Mouse (Mus musculus): Measurements from ENCODE around the gene Srsf9.
"Not testable (repeated sequence)": the region's sequence is repeated elsewhere in the genome, so short reads cannot be mapped to it uniquely, and the experiment has no call there.

The Srsf9 gene

DNA sequence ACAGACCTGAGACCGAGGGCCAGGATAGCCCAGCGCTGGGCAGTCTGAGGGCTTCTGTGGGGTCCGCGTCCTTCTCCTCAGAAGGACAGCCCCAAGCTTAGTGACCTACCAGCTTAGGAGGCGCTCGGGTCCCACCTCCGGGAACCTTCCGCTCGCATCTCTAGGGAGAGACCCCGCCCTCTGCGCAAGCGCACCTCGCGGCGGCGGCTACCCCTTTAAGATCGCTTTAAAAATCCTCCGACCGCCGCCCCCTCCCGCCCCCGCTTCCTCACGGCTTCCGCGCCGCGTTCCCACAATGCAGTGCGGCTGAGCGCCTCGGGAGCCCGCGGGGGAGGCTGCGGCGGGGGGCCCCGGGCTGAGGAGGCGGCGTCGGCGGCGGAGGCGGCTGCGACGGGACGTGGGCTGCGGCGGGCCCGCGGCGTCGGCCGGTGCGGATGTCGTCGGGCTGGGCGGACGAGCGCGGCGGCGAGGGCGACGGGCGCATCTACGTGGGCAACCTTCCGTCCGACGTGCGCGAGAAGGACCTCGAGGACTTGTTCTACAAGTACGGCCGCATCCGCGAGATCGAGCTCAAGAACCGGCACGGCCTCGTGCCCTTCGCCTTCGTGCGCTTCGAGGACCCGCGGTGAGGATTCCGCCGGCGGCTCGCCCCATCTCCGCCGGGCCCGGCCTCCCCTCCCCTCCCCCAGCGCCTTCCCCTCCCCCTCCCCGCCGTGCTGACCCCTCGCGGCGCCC, at the start of gene Srsf9:
TSS of gene Srsf9 (plus strand) at position 303 of the 735 bp plus-strand sequence.
- peak; percentile 96 to 97 for DNase-seq (ENCODE audit: low spot score in 2 of 2)

DNA sequence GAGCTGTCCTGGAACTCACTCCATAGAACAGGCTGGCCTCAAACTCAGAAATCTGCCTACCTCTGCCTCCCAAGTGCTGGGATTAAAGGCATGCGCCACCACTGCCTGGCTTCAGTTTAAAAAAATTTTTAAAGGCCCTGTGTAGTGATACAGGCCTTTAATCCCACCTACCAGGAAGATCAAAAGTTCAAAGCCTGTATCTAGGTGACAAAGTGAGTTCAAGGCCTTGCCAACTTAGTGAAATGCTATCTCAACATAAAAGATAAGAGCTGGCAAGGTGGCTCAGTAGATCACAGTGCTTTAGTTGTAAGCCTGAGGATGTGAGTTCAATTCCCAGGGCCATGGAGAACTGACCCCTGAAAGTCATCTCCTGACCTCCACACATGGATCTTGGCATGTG, 48.9 kb upstream of the Srsf9 start:
- DNase-seq (ENCODE audit: low spot score in 2 of 2), result no peak

DNA sequence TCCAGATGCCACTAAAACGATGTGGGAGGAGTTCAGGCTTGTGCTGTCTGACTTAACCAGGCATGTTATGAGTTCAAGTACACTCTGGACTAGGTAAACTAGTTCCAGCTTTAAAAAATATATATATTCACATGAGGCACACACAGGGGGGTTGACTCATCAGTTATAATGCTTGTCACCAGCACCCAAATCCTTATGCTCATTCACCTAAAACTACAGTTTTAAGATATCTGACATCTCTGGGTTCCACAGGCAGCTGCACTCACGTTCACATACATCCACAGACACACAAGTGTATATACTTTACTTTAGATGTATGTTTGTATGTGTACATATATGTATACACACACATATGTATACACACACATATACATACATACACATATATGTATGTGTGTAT, 48.2 kb upstream of the Srsf9 start:
- DNase-seq (ENCODE audit: low spot score in 2 of 2), result no peak

DNA sequence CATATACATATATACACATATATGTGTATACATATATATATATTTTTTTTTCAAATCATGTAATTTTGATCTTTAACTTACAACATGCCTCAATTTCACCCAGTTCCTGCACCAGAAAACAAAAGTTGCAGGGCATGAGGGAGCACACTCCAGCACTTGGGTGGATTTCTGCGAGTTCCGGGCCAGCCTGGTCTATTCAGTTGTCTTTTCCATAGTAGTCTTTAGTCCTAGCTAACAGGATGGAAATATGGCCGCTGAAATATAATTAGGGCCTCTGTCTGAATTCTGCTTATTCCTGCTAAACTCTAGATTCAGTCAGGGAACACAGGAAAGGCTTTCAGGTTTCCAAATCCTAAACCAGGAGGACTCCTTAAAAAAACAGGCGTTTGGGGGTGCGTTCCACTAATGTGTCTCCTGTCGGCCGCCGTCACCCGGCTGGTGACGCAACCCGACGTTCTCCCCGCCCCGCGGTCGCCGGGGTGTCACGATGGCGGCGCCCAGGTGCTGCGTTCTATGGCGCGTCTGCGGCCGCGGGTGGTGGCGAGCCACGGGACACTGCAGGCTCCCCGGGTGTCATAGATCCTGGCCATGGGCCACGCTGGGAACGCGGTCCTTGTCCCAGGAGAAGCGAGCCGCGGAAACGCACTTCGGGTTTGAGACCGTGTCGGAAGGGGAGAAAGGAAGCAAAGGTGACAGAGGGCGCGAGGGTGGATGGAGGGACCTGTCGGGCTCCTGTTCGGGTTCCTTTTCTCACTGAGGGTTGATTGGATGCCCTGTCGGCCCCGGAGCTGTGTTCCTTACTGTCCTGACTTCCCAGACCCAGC, 47.5 kb upstream of the Srsf9 start, which contains the start of gene Coq5:
TSS of gene Coq5 (plus strand) at position 441 of the 824 bp plus-strand sequence.
- peak; percentile 92 to 94 for DNase-seq (ENCODE audit: low spot score in 2 of 2)

DNA sequence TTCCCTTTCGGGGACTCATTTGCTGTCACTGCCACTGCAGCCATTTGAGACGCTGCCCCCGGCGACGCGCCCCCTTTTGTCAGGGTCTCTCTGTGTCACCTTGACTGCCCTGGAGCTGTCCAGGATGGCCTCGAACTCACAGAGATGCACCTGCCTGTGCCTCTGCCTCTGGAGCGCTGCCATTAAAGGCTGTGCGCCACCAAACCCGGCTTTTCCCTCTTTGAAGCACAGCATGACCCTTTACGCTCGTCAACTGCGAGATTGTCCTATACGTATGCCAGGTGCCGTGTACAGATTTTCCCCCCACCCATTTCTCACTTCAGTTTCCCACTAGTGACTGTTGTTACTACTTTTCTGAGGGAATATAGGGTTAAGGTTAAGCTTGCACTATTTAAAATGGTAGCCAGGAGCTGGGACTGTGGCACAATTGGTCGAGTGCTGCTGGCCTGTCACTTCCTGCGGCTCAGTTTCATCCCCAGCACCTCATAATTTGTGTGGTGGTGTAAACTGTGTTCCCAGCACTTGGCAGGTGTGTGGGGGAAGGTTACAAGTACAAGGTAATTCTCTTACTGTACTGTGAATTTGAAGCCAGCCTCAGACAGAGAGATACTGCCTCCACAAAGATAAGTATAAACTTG, 46.8 kb upstream of the Srsf9 start:
- peak; percentile 42 to 55 for DNase-seq (ENCODE audit: low spot score in 2 of 2)

DNA sequence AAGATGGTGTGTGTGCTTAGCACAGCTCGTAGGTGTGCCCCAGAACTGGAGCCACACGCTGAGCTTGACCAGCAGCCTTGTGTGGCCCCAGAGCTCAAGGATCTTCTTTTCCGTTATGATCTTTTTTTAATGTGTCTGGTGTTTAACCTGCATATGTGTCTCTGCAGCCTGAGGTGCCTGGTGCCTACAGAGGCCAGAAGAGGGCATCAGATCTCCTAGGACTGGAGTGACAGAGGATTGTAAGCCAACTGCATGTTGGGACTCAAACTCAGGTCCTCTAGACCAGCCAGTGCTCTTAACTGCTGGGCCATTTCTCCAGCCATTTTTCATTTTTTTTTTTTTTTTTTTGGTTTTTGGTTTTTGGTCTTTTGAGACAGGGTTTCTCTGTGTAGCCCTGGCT, 42.2 kb upstream of the Srsf9 start:
- DNase-seq (ENCODE audit: low spot score in 2 of 2), result no peak

DNA sequence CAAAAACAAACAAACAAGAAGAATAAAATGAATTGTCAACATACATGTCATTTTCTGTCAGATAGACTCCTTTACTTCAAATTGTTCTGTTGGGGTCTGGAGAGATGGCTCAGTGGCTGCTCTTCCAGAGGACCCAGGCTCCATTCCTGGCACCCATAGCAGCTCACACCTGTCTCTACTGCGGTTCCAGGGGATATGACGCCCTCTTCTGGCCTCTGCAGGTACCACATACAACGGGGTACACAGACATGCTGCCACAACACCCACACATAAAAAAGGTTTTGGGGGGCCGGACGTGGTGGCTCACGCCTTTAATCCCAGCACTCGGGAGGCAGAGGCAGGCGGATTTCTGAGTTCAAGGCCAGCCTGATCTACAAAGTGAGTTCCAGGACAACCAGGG, 32.8 kb upstream of the Srsf9 start:
- no peak for DNase-seq (ENCODE audit: low spot score in 2 of 2)

DNA sequence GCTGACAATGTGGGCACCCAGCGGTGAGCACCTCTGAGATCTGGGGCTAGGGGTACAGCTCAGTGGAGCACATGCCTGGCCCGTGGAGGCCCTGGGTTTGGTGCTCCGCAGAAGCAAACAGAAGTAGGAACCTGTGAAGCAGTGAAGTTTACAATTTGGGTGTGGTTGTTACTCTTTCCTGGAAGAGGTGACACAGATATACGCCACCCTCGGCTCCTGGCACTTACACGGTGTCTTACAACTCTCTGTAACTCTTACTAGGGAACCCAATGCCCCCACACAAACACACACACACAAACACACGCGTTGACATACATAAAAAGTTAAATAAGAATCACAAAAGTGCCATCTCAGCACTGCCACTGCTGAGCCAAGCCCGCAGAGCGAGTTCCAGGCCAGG, 30.6 kb upstream of the Srsf9 start:
- DNase-seq (ENCODE audit: low spot score in 2 of 2), result no peak

DNA sequence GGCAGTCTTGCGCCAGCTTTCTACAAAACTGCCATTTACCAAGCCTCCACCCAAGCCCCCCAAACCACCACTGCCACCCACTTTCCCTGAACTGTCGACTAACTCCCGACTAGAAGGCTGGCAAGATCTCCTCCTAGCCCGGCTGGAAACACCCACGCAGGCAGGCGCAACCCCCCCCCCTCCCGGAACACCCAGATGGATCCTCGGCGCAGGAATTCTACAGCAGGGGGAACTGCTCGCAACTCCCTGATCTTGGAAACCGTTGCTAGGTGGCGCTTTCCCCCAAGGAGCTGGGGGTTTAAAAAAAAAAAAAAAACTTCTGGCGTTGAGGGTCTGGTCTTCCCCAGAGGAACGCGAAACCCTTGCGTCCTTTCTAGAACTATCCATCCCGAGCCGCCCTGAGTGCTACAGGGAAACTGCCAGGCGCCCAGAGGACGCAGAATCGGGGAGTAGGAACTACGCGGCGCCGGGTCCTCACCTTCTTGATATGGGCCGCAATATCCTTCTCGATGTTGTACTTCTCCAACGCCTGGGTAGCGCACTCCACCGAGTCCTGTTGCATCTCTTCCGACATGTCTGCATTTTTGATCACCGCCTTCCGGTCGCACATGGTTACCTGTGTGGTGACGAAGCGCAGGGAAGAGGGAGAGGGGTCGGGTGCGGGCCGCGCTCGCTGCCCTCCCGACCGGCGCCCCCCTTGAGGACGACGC, 26.8 kb upstream of the Srsf9 start:
- peak; percentile 86 for DNase-seq (ENCODE audit: low spot score in 2 of 2)

DNA sequence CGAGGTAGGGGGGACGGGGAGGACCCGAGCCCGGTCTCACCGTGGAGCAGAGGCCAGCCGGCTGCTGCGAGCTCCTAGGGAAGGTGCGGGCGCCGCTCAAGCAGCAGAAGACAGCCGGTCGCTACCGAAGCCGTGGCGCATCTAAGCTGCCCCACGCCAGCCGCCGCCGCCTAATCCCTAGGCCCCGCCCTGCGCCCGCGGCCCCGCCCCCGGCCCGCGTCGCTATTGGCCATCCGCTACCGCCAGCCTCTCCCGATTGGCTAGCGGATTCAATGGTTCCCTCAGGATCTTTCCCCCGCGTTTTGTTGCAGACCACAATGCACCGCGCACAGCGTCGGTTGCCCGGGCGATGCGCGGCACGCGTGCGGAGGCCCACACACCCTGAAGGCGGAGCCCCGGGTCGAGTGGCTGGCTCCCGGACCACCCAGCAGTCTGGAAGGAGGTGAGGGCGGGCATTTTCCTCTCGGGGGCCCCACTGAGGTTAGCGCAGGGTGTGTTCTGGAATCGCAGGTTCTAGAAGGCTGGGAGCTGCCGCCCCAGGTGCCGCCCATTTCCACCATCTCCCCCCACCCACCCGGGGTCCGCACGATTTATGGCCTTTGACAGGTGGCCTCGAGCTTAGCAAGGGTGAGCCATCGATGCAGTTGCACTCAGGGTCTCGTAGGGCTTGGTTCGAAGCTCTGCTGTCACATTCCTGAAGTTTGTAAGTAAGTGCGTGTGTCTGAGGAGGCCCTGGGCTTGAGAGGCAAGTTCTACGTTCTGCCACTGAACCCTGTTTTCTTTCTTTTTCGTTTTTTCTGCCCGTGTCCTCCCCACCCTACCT, 26.0 kb upstream of the Srsf9 start, which contains the start of gene Dynll1:
TSS of gene Dynll1 (minus strand) at position 208 of the 823 bp plus-strand sequence.
- DNase-seq (ENCODE audit: low spot score in 2 of 2), result peak; percentile 99

DNA sequence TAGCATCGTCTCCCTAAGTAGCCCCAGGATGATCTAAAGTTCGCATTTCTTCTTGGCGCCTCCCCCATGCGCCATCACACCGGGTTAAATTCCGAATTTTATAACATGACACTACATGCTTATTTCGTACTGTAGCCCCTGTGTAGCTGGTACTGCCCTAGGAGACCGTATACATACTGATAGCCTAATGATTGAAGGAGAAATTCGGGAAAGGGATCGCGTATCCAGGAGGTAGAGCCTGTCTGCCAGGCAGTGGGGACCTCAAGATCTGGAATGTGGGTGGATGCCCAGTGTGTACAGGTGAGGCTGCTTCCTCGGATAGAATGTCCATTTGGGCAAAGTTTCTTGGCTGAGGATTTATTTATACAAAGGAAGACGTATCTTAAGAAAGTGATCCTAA, 25.4 kb upstream of the Srsf9 start:
- DNase-seq (ENCODE audit: low spot score in 2 of 2), result no peak

DNA sequence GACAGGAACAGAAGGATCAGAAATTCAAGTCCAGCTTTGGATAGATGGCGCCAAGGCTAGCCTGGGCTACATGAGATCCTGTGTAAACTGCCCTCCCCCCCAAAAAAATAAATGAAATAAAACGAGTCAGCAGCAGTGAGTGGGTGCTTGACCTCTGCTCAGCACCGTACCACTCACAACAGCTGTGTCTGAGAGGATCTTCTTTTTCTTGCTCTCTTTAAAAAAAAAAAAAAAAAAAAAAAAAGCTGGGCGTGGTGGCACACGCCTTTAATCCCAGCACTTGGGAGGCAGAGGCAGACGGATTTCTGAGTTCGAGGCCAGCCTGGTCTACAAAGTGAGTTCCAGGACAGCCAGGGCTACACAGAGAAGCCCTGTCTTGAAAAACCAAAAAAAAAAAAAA, 24.8 kb upstream of the Srsf9 start:
- not testable (repeated sequence) for DNase-seq (ENCODE audit: low spot score in 2 of 2)

DNA sequence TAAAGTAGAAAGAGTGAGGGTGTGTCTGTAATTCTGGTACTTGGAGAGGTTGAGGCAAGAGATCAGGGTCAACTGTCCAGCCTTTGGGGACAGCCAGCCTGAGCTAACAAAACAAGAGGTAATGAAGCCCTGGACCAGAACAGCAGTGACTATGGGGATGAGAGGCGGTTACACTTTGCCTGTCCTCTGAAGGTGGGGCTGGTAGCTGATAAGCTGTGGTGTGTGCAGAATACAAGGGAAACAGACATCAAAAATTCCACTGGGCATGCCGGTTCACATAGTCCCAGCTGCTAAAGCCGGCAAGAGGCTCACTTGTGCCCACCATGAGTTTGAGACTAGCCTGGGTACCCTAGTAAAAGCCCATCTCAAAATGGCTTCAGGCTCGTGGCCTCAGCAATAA, 14.6 kb upstream of the Srsf9 start:
- no peak for DNase-seq (ENCODE audit: low spot score in 2 of 2)

DNA sequence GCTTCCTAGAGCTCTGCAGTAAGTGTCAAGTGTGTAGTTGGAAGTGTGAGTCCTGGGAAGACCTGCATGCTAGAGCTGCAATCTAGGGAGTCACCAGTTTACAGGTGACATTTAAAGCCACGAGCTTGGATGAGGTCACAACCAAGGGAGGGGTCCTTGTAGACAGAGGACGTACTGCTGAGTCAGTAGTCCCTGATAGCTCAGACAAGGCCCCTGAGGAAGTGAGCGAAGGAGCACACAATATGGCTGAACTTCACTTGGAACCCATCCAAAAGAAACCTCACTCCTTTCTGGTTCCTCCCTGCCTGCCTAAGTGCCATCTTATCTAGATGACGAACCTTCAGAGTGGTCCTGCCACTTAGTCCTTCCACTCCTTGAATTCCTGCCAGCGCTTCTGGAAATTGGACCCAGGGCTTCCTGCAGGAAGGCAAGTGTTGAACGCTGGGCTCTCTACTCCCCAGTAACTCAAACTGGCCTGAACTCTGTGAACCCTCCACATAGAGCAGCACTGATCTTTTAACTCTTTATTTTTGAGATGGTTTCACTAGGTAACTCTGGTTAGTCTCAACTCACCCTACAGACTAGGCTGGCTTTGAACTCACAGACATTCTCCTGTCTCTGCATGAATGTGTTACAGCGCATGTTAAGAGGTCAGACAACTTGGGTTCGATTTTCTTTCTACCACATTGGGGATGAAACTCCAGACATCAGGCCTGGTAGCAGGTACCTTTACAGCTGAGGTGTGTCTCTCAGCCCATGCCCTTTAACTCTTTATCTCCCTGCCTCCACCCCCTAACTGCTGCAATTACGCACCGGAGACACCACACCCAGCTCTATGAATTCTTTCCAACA, 13.9 kb upstream of the Srsf9 start:
- DNase-seq (ENCODE audit: low spot score in 2 of 2), result no peak

DNA sequence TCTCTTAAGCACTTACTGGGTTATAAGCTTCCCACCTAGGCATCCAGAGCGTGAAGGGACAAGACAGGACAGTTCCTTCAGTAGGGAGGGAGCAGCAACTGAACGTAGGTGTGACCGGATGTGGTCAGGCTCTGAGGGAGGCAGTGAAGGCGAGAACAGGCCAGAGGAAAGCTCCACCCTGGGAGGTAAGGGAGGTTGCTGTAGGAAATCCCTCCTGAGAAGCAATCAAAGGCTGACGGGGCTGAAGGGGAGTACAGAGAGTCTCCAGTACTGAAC, 13.4 kb upstream of the Srsf9 start:
- DNase-seq (ENCODE audit: low spot score in 2 of 2), result no peak

DNA sequence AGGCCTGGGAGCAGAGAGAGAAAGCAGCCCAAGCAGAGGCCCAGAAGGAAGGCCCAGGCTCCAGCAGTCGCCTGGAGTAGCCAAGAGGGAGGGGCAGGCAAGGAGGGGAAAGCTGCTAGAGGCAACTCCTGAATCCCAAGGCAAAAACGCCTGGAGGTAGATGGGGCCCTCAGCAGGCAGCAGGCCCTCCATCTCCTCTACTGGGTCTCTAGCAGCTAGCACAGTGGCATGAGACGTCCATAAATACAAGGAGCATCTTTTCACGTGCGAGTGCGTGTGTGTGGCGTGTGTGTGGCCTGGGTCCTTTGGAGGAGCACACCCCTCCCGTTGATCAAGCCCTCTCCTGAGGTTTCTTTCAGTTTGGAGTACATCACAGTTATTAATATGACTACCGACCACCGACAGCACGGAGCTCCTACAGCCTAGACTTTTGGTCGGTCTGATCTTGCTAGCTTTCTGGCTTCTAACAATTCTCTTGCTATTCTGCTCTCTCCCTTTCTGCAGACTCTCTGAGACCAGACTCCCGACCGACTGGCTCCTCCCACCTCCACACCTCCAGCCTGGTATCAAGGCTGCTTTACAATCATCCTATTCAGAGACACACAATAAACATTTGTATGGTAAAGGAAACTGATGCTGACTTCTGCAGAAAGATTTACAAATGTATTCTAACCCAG, 9.9 kb upstream of the Srsf9 start:
- DNase-seq (ENCODE audit: low spot score in 2 of 2), result no peak

DNA sequence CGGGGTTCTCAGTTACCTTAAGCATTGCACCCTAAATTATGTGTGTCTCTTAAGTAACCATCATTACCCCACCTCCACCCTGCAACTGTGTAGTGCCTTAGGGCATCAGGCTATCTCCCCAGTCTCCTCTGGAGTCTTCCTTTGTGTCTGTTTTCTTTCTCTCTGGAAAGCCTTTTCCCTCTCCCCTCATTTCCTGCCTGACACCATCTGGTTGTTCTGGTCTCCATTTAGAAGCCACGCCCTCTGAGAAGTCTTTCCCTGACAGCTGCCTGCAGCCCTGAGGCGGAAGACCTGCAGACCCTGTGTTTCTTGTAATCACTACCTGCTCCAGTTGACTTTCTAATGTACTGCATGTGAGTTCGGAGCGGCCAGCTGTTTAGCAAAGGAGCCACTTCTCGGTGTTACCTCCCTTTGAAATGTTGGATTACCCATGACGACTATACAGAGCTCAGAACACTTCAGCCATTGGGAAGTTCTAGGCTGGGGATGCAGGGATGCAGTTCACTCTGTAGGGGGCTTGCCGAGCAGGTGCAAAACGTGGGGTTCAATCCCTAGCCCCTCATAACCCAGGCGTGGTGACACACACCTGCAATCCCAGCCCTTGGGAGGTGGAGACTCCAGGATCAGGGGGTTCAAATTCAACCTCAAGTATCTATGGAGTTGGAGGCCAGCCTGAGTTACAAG, 9.2 kb upstream of the Srsf9 start:
- no peak for DNase-seq (ENCODE audit: low spot score in 2 of 2)

DNA sequence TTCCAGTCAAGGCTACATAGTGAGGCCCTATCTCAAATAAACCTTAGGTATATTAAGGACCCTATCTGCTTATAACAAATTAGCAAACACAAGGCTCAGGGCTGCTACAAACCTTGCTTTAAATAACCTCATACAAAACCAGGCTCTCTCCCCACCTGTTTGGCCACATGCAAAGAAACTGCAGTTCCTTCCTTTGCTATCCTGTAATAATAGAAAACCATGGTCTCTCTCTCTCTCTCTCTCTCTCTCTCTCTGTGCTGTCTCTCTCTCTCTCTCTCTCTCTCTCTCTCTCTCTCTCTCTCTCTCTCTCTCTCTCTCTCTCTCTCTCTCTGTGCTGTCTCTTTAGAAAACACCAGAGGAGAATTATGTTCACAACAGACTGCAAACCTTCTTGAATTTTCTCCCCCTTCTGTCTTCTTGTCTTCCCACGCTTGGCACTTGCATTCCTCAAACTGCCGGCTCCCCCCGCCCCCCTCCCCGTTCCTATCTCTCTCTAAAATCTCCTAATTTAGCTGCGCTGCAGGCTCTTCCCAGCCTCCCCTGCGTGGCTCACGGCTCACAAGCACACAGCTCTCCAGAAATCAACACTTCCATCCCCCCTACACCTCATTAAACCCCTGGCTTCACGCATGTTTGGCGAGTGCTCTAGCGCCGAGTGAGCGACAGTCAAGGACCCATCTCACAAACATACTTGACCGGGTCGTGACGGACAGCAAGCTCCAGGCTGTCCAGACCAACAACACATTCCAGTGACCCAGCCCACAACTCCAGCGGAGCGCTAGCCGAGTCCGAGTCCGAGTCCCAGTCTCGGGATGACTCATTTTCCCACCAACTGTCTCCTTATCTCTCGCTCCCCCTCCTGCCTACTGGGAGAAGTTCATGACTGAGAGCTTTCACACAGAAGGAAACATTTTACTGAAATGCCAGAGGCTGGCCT, 7.7 kb upstream of the Srsf9 start:
- DNase-seq (ENCODE audit: low spot score in 2 of 2), result peak; percentile 79 to 88
